Mouse (Mus musculus) liver, postnatal 0 days (tissue): ENCODE measurements around the gene Cd81. TPM values are rescaled to one million over a fixed set of nuclear protein-coding genes. Genes with fewer than 3 reads are reported as not detected.

ENCODE experiments used
- ATAC-seq: fragments of 200-750 bp; cut with Nextera tagmentation; 2 replicates; pipeline ENCODE4 v1.8.0; 2017; ENCODE audit warnings: mild to moderate bottlenecking, moderate library complexity
- DNase-seq: peaks from one replicate; pipeline ENCODE4 v3.0.0-alpha.2; 2016
- H3K27ac ChIP-seq: fragments of 300-500 bp; sonication (generic); 2 replicates; pipeline ENCODE4 v1.5.1; 2014; ENCODE audit warnings: antibody characterized with exemption, moderate library complexity, mild to moderate bottlenecking, low read depth
- H3K27me3 ChIP-seq: fragments of 300-500 bp; sonication (generic); 2 replicates; pipeline ENCODE4 v1.6.1; 2014; ENCODE audit warnings: low read length, control low read depth, mixed read lengths; ENCODE audit not compliant: insufficient read depth
- H3K36me3 ChIP-seq: fragments of 300-500 bp; sonication (generic); replicated peaks from 2 replicates; pipeline ENCODE4 v1.6.1; 2014; ENCODE audit warnings: mild to moderate bottlenecking, control low read depth, low read length, moderate library complexity, mixed read lengths; ENCODE audit not compliant: insufficient read depth
- H3K4me1 ChIP-seq: fragments of 300-500 bp; sonication (generic); 2 replicates; pipeline ENCODE4 v1.6.1; 2014; ENCODE audit warnings: antibody characterized with exemption, mild to moderate bottlenecking, control low read depth; ENCODE audit not compliant: insufficient read depth
- H3K4me2 ChIP-seq: fragments of 300-500 bp; sonication (generic); 2 replicates; pipeline ENCODE4 v1.6.1; 2014; ENCODE audit warnings: low read depth, mild to moderate bottlenecking, low read length, moderate library complexity, mixed read lengths
- H3K4me3 ChIP-seq: fragments of 300-500 bp; sonication (generic); 2 replicates; pipeline ENCODE4 v1.5.1; 2014; ENCODE audit warnings: low read depth, low read length
- H3K9ac ChIP-seq: fragments of 300-500 bp; sonication (generic); replicated peaks from 2 replicates; pipeline ENCODE4 v1.6.1; 2014; ENCODE audit warnings: mild to moderate bottlenecking, moderate library complexity
- H3K9me3 ChIP-seq: fragments of 300-500 bp; sonication (generic); 2 replicates; pipeline ENCODE4 v1.6.1; 2016; ENCODE audit warnings: mild to moderate bottlenecking, control low read depth, low read length, mixed read lengths
- CTCF ChIP-seq: sonication (generic); IDR thresholded peaks from 2 replicates; pipeline ENCODE4 v1.5.1; 2016; ENCODE audit warnings: antibody characterized with exemption, low read depth
- EP300 ChIP-seq: IDR thresholded peaks from 2 replicates; pipeline ENCODE4 v1.6.1; 2016; ENCODE audit warnings: antibody characterized with exemption, low read depth, mild to moderate bottlenecking
- WGBS: fragments of 180-500 bp; shearing (Covaris S2); extraction: QIAGEN DNeasy Blood & Tissue Kit; methylation state at CpG from one replicate; pipeline ENCODE4 v1.1.7; 2014; ENCODE audit not compliant: insufficient replicate concordance; 5-methylcytosine and 5-hydroxymethylcytosine counted together
- polyA plus RNA-seq: library from polyadenylated mRNA; unstranded; fragments of >200 nt; fragmentation: Nextera tagmentation; extraction: Ambion mirVana; gene quantifications from 2 replicates; pipeline ENCODE4 v1.2.1, GENCODE M21; 2015

Gene Cd81
- polyA plus RNA-seq, 1 experiment from 2014 or later: 231 TPM

- Histone ChIP-seq H3K4me2 (no peak overlapping the region), H3K4me3 (no peak overlapping the region), H3K36me3 (no peaks in the 10 kb centered on the region), H3K4me1 (peaks cover 29% of the 10 kb centered on the region), H3K27ac (no peak overlapping the region), H3K27me3 (no peaks in the 10 kb centered on the region), H3K9ac (no peak overlapping the region), H3K9me3 (0 out of 2 replicates have a peak, but pooled peaks cover 3% of the 10 kb centered on the region)
- peak; percentile 49 for TF ChIP-seq CTCF
- no peak for TF ChIP-seq EP300
- DNase-seq (no peak), ATAC-seq (no peak)
Measured at GRCm38 (mm10) chr7:143044826-143045206, 7.7 kb upstream of the Cd81 start.

- Histone ChIP-seq H3K4me1 (peaks cover 39% of the 10 kb centered on the region), H3K4me3 (no peak overlapping the region), H3K27me3 (no peaks in the 10 kb centered on the region), H3K27ac (no peak overlapping the region), H3K9me3 (0 out of 2 replicates have a peak, but pooled peaks cover 3% of the 10 kb centered on the region), H3K36me3 (no peaks in the 10 kb centered on the region), H3K4me2 (no peak overlapping the region), H3K9ac (no peak overlapping the region)
- ATAC-seq (no peak), DNase-seq (no peak)
- 33% methylated on average over 7 of the region's 7 CpGs for WGBS
- TF ChIP-seq EP300 (no peak), CTCF (no peak)
Measured at GRCm38 (mm10) chr7:143046358-143046757, 6.2 kb upstream of the Cd81 start.

GRCm38 (mm10) chr7:143049331-143049730 is 3.2 kb upstream of the Cd81 start:
- TF ChIP-seq CTCF (no peak), EP300 (no peak)
- DNase-seq (no peak), ATAC-seq (no peak)
- Histone ChIP-seq H3K4me1 (peaks cover 41% of the 10 kb centered on the region), H3K36me3 (no peaks in the 10 kb centered on the region), H3K27ac (no peak overlapping the region), H3K27me3 (no peaks in the 10 kb centered on the region), H3K4me2 (no peak overlapping the region), H3K9me3 (0 out of 2 replicates have a peak, but pooled peaks cover 3% of the 10 kb centered on the region), H3K9ac (no peak overlapping the region), H3K4me3 (no peak overlapping the region)
- WGBS: 75% methylated on average over 3 of the region's 3 CpGs

GRCm38 (mm10) chr7:143049841-143050816 is 2.4 kb upstream of the Cd81 start:
- TF ChIP-seq CTCF (no peak), EP300 (no peak)

GRCm38 (mm10) chr7:143051316-143051715 is 1.2 kb upstream of the Cd81 start:
- Histone ChIP-seq H3K27me3 (no peaks in the 10 kb centered on the region), H3K27ac (no peak overlapping the region), H3K9me3 (no peaks in the 10 kb centered on the region), H3K4me2 (no peak overlapping the region), H3K9ac (no peak overlapping the region), H3K36me3 (no peaks in the 10 kb centered on the region; the same call in 1 of the 2 replicates), H3K4me1 (peaks cover 61% of the 10 kb centered on the region), H3K4me3 (no peak overlapping the region)
- WGBS: 35% methylated on average over 2 of the region's 2 CpGs
- DNase-seq (no peak), ATAC-seq (no peak)
- no peak for TF ChIP-seq CTCF
- no peak for TF ChIP-seq EP300

More at GRCm38 (mm10) chr7:143049841-143050816, 2.4 kb upstream of the Cd81 start:
- DNase-seq (no peak), ATAC-seq (no peak)
- Histone ChIP-seq H3K27ac (no peak overlapping the region; the same call in 1 of the 2 replicates), H3K4me2 (no peak overlapping the region; the same call in 1 of the 2 replicates), H3K9ac (no peak overlapping the region), H3K9me3 (no peaks in the 10 kb centered on the region), H3K36me3 (no peaks in the 10 kb centered on the region), H3K4me1 (peaks cover 49% of the 10 kb centered on the region), H3K4me3 (no peak overlapping the region), H3K27me3 (no peaks in the 10 kb centered on the region)
- 82% methylated on average over 3 of the region's 3 CpGs for WGBS
